Mouse (Mus musculus): ENCODE data around the gene 1700020L24Rik.

1700020L24Rik gene

DNA sequence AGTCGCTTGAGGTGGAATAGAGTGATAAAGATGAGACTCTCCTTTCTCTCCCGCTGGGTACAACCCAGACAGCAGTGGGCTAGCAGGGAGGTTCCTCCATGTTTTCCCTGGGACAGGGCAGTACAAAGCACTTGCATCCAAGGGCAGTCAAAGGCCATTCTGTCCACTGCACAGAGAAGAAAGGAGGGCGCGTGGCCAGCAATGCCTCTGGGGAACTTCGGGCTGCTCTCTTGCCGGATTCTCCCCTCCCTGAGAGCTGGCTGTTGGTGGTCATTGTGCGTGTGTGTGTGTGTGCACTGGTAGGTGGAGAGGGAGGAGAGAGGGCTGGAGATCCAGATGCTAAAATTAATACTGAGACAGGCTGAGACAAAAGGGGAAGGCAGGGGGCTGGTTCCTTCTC lies 3.8 kb downstream of the 1700020L24Rik start:
- no peak for DNase-seq

DNA sequence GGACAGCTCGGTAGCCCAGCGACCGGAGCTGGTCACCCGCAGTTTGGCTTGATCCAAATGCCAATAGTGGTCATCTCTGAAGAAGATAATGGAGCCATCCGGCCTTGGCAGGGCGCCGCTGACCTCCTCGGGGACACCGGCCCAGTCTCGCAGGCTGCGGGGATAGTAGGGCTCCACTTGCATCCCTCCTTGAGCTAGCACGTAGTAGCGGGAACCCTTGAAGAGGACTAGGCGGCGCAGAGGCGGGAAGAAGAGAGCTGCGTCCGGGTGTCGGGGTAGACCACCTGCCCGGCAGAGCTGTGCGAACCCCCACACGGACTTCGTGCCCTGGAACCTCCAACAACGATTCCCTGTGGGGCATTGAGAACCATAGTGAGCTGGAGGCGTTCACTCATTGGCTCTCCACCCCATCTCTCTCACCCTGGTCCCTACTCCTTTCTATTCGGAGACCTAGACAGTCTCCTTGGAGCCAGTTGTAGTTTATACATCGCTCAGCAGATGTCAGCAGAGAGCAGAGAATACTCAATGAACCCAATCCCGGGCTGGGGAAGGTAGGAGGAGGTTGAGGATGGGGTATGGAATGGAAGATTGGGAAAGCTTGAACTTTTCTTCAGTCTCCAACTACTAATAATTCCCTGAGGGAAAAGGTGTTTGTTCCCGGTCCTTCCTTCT lies 5.3 kb downstream of the 1700020L24Rik start:
- peak; percentile 80 for DNase-seq

DNA sequence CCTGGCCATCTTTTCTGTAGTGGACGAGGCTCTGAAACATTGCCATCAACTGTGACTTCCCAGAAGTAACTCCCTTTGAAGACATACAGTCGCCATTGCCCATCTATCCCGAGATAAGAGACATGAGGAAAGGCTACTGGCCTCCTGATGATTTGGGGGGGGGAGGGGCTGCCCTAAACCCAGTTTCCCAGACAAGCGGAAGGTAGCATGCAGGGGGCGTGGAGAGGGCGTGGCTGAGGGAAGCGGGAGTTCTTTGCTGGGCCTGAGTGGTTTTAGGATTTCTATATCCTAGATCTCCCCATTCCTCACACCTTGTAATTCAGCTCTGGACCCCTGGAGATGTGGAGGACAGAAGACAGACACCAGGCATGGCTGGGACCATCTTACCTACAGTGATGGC lies 6.3 kb downstream of the 1700020L24Rik start:
- DNase-seq = no peak

DNA sequence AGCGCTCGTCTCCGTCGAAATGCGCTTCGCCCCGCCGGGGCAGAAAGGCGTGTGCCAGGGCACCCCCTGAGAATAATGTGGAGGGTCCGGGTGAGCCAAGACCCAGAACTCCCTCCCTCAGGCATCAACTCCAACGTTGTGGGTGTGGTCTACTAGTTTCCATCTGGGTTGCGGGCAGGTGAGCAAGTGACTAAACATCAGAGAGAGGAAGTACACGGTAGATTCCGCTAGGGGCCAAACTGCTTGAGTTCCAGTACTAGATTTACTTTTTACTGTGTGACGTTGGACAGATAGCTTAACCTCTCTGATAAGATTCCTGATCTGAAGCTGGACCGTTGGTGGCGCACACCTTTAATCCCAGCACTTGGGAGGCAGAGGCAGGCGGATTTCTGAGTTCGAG lies 7.5 kb downstream of the 1700020L24Rik start:
- no peak for DNase-seq

DNA sequence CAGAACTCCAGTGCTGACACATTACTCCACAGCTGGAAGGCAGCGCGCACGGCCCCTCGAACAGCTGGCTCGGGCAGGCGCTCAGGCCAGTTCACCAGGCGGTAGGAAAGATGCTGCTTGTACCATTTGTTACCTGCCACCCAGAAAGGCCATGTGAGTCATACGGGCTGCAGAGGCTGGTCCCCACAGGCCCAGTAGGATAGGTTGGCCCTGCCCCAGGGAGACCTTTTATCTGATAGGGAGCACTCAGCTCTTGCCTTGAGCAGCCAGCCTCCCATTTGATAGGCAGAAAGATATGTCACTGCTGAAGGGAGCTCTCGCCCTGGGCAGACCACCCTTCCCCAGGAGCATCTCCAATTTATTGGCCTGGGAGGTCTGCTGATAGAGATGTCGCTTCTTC lies 10.1 kb downstream of the 1700020L24Rik start:
- DNase-seq = no peak

DNA sequence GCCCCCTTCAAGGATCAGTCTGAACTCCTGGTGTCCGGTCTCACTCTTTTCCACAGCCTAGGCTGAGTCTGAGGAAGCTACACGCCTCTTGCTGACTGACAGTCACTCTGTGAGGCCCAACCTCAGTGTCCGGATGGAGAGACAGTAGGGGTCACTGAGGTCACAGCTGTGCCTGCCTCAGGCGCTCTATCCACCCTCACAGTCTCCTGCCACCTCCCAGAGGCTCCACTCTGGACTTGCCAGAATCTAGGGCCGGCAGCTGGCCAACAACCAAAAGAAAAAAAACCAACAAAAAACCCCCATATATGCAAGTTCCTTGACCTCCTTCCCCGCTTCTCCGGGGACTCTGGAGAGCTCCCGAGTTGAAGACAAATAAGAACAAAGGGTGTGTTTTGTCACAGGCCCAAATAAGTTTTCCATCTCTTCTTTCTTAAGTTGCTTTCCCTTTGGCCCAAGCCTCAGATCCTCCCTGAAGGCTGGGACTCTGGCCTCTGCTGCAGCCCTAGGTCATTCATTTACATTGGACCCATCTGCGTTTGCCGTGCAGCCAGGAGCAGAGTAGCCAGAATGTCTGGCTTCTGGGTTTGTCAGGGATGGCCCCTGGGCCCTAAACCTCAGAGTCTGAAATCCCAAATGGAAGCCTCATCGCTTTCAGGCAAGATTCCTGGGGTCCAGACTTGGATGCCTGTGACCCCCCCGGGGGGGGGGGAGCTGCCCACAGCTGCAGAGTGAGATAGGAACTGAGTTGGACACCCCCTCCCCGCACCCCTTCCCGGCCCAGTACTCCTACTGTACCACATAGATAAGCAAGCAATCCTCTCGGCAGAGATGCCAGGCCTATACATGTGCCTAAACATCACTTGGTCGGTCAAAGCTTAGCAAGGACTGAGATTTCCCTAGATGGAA lies 10.8 kb downstream of the 1700020L24Rik start:
- no peak for DNase-seq

DNA sequence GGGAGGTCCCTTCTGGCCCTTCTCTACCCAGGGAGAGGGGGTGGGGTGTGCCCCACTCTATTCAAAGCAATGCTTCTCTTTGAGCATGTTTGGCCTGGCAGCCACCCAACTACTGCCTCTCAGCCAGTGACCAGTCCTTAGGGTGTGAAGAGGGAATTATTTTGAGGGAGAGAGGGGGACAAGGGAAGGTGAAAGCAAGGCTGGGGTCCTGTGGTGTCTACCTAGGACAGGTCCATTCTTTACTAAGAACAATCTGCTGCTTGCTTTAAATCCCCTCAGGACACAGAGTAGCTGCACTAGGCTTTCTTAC lies 11.4 kb downstream of the 1700020L24Rik start:
- peak; percentile 54 for DNase-seq

DNA sequence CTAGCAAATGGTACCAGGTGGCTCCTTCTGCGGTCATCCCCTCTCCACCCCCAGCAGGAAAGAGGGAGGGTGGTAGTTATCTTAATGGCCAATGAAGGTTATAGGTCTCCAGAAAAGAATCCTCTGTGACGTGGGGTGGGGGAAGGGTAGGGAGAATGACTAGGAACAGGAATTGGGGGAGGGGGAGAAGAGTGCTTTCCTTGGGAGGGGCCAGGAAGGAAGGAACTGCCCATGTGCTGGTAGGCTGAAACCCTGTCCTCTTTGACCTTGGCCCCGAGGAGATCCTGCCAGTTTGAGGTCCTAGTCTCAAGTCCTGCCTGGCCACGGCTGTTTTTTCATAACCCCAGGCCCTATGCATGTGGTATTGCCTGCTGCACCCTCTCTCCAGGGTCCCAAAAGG lies 11.8 kb downstream of the 1700020L24Rik start:
- no peak for DNase-seq

DNA sequence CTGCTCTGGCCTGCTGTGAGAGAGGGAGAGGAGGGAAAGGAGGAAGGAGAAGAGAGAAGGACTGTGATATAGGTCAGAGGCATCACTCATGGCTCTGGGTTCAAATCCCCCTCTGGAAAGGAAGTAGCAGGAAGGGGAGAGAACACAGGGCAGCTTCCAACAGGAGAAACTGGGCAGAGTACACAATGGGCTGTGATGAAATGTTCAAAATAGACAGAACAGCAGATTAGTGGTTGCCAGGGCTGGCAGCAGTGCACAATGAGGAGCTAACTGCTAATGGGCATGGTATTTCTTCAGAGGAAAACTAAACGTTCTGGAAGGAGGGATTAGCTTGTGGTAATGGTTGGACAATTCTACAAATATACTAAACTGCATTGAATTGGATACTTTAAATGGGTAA lies 13.1 kb downstream of the 1700020L24Rik start:
- no peak for DNase-seq

DNA sequence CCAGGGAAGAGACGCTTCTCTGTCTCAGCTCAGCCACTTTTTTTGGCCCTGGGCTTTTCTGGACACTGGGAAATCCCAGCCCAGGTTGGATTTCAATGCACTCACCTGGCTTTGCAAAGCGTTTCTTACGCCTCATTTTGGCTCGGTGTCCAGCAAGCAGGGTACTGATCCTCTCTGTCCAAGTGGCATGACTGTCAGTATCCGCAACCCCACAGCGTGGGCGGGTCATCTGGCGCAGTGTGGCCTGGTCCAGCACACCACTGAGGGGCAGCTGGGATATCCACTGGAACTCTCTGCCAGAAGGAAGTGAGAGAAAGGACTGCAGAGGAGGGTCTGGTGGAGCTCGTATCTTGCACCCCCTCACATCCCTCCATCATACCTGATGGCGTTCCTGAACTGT lies 13.8 kb downstream of the 1700020L24Rik start:
- no peak for DNase-seq

DNA sequence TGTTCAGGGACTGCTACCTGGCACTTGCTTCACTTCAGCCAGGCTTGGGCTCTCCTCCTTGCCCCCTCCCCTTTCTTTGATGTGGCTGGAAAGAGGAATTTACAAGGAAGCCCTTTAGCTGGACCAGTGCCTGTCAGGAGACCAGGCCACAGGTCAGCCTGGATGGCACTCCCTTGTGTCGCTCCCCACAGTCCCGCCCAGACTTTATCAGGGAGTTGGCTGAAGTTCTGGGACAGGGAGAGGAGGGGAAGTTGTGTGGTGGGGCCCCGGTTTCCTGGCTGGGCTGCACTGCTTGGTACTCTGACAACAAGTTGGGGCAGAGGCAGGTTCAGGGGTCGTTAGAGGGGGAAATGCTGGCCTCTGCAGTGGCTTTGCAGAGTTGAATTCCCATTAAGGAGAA lies 17.1 kb downstream of the 1700020L24Rik start:
- DNase-seq = no peak

DNA sequence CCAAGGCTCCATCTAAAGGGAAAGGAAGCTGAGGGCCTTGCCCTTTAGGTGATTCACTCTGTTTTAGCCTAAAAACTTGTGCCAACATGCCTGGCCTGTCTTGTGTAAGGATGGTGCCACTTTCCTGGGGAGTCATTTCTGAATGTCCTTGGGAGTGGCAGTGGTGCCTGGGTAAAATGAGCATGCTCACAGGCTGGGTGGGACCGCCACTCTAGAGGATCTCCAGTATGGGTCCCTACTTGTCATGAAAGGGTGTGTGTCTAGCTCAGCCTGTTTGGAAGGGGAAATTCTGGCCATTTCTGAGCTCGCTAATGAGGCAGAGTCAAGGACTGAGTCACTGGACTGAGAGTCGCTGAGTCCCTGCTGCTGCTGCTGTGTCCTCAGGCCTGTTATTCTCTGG lies 18.1 kb downstream of the 1700020L24Rik start:
- DNase-seq = no peak

DNA sequence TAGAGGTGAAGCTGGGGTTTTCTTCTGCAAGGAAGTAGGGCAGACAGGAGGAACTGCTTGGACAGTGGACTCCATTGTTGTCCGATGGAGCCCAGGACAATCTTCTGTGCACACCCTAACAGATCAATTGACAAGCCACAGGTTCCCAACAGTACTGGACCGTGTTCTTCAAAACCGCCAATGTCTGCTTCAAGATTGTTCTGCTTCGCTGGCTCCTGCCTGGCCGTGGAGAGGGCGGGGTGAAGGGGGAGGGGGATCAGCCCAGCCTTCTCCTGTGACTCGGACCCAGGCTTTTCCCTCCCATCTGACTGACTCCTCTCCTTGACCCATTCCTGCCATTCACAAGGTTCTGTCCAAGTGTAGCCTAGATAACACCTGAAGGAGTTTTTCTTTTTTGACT lies 19.8 kb downstream of the 1700020L24Rik start:
- DNase-seq = no peak

DNA sequence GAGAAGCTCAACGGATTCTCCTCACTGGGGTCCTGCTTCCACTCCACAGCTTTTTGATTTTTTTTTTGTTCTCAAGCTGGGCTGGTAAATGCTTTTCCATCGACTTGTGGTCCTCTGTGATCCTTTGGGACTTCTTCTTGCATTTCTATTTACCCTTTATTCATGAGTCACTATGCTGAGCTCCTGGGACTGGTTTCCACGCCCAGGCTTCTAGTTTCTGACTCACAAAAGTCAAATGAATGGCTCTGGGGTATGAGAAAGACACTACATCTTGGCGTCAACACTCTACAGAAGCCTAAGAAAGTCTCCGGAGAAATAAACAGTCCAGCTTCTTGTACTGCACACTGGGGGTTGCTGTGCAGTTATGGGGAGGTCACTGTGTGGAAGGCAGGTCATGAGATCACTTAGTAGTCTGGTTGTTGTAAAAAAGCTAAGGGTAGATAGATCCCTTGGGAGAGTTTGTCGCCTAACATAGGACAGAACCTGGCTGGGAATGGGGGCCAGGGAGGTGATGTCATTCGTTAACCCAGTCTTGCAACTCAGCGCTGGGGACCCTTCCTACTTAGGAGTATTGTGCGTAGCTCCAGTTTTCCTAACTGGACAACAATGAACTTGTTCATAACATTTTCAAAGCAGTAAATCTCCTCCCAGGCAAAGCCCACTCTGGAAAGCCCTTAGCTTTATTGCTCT lies 20.6 kb downstream of the 1700020L24Rik start:
- DNase-seq = no peak

DNA sequence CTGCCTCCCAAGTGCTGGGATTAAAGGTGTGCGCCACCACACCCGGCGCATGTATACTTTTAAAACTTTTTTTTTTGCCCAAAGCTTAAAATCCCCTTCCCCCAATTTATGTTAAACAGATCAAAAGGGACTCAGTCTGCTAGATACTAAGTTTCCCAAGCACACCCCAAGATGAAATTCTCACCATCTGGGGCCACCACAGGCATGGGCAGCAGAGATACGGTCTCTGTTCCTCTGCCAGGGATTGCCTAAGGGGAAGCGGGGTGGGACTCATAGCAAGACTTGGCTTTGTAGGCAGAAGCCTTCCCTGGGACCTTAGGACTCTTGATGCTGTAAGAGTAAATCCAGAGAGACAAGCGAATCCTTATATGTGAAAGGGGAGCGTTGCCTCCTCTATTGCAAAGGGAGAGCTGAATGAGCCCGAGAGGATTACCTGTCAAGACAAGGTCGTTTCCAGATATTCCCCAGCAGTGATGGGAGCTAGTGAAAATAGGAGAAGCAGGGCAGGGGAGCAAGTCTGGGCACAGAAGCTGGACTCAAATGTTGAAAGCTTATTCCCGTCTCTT lies 24.1 kb downstream of the 1700020L24Rik start:
- no peak for DNase-seq

DNA sequence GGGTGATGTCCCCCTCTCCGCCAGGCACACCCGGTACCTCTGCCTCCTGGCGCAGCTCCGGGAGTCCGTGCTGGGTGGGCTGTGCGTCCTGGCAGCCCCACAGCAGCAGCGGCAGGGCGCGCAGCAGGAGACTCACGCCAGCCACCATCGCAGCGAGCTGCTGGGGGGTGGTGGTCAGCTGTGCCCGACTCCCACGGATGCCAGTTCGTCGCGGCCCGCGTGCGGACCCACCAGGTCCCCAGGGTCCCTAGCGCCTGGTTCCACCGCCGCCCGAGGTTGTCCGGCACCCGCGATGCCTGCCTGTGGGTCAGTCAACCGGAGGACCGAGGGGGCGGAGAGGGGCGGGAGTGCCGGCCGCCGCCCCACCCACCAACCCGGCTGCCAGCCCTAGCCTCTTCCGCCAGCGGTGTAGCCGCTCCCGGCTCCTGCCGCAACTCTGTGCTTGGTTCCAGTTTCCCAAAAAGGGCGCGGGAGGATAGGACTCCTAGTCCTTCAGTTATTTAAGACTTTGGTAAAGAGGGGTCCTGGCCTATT lies 25.3 kb downstream of the 1700020L24Rik start, which contains the start of gene Mmp28:
Mmp28 (minus strand) TSS at position 361 of the 534 bp plus-strand sequence.
- no peak for DNase-seq

DNA sequence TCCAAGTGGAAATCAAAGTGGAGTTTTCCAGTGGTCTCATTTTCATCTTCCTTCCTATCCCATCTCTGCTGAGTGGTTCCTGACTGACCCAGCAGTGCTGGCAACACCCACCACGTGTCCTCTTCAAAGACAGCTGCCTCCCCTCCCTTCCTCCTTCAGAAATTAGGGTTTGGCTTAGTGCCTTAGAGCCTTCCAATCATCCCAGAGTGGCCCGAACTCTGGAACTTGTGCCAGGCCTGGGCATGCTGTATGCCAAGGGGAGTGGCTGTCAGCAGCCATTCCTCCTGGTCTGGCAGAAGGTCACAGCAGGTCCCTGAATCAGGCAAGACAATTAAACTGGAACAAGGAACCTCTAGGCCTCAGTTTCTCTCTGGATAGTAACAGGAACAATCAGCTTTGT lies 28.5 kb downstream of the 1700020L24Rik start:
- DNase-seq = no peak

DNA sequence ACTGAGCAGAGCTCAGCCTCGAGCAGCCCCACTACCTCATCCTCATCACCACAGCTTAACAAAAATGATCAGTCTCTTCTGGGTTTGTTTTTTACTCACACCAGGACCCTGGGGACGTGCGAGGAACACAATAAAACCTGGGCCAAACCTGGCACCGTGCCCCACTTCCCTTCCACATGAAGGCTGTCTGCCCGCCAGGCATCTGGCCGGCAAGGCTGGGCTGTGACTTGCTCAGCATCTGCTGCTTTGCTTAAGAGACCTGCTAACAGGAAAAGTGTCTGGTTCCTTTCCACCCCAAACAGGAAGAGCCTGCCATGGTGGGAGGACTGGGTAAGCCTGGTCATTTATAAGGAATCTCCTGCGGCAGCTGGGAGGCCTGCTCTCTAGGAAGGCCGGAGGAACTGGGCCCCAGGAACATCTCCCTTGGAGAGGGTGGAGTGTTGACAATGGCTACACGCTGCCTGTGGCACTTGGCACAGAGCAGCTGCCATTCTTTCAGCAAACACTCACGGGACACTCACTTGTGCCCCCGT lies 29.7 kb downstream of the 1700020L24Rik start:
- DNase-seq = peak; percentile 35

DNA sequence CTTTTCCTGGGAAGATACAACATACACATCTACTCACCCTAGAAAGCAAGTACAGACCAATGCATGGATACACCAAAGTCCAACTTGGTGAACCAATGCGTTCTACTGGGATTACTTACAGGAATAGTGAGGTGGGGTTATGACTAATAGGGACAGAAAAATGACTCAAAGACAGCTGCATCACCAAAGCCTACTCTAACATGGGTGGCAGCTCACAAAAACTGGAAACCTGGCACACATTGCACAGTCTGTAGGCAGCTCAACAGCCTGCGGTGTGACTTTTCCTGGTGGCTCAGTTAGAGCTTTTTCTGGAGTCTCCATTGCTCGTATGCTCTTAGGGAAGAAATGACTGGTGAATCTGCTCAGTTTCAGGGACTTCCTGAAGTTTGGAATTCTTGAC lies 31.3 kb downstream of the 1700020L24Rik start:
- DNase-seq = no peak

DNA sequence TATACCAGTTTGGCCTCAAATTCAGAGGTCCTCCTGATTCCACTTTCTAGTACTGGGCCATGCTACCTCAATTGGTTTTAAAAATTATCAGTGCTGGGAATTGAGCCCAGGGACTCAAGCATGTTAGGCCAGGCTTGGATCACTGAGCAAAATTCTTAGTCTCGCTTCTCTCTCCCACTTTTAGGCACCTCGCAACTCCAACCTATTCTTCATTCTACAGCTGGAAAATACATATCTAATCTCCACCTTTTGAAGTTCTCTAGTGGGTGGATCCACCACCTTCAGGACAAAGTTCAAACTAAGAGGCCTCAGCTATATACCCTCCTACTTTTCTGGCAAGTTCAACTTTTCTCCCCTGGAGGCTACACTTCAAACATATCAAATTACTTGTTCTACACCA lies 34.3 kb downstream of the 1700020L24Rik start:
- DNase-seq = no peak

DNA sequence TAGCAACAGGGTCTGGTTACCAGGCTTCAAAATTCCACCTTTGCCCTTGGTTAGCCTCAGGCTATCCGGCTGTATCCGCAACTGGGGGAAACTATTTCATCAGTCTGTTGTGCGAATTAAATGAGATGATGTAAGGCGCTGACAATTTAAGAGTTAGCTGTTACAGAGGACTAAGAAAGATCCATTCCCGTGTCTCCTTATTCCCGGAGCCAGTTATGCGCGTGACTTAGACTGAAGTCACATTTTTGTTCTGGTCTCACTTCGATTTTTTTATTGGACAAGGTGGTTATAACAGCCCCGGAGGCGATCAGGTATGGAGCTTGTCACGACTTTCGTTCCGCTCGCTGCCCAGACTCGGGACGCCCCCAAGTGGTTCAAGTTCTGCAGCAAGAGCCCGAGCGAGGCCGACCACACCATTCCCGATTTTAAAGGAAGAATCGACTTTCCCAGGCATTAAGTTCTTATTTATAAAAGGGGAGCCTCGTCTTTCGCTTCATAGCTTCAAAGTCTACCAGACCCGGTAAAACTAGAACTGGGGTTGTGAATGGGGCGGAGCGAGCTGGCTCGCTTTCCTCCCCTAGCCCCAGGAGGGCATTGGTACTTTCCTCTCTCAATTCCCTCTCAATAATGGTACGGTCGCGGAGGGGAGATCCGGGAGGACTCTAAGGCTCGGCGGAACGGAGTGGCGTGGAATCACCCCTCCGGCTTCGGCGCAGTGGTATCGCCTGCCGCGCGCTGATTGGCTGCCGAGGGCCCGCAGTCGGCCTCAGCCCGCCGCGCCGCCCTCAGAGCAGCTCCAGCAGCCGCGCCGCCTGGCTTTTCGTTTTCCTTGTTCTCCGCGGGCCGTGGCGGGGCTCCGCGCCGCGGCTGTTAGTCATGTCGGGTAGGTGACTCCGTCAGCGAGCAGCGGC lies 35.1 kb downstream of the 1700020L24Rik start, which contains the start of gene Taf15:
Taf15 (plus strand) TSS at position 763 of the 911 bp plus-strand sequence.
- DNase-seq = peak; percentile 98
